Mouse (Mus musculus): ENCODE results near the gene Calr3. TPM values are rescaled to one million over a fixed set of nuclear protein-coding genes. Genes with fewer than 3 reads are reported as not detected.

Gene Calr3
- total RNA-seq, 2 experiments from 2014 or later = not detected

Other genes with a start within 250 kb of the Calr3 start
- not detected in 2 replicates for gene Cib3, start 231.0 kb downstream of the Calr3 start, total RNA-seq (2015; ENCODE audit: low replicate concordance)
- 0.77 TPM in 1 of 2 replicates, not detected in the other for gene Cib3, start 231.0 kb downstream of the Calr3 start, total RNA-seq (2017; ENCODE audit: low replicate concordance)
- gene Gm11034, start 230.2 kb downstream of the Calr3 start, total RNA-seq (2015; ENCODE audit: low replicate concordance) = not detected in 2 replicates
- gene Gm11034, start 230.2 kb downstream of the Calr3 start, total RNA-seq (2017; ENCODE audit: low replicate concordance) = not detected in 2 replicates
- 20.1 and 42.5 TPM in 2 replicates for gene Fam32a, start 224.1 kb downstream of the Calr3 start, total RNA-seq (2015; ENCODE audit: low replicate concordance)
- gene Fam32a, start 224.1 kb downstream of the Calr3 start, total RNA-seq (2017; ENCODE audit: low replicate concordance) = 25.3 and 30.5 TPM in 2 replicates
- gene Ap1m1, start 203.9 kb downstream of the Calr3 start, total RNA-seq (2015; ENCODE audit: low replicate concordance) = 52.8 and 56.6 TPM in 2 replicates
- 27.6 and 47.7 TPM in 2 replicates for gene Ap1m1, start 203.9 kb downstream of the Calr3 start, total RNA-seq (2017; ENCODE audit: low replicate concordance)
- gene Gm10282, start 138.6 kb downstream of the Calr3 start, total RNA-seq (2015; ENCODE audit: low replicate concordance) = 32.8 and 36.5 TPM in 2 replicates
- gene Gm10282, start 138.6 kb downstream of the Calr3 start, total RNA-seq (2017; ENCODE audit: low replicate concordance) = 19.9 and 23.5 TPM in 2 replicates
- gene Klf2, start 124.8 kb downstream of the Calr3 start, total RNA-seq (2015; ENCODE audit: low replicate concordance) = 5.4 and 13.3 TPM in 2 replicates
- 2.9 and 5.5 TPM in 2 replicates for gene Klf2, start 124.8 kb downstream of the Calr3 start, total RNA-seq (2017; ENCODE audit: low replicate concordance)
- 141 and 151 TPM in 2 replicates for gene Eps15l1, start 22.4 kb downstream of the Calr3 start, total RNA-seq (2015; ENCODE audit: low replicate concordance)
- 109 and 118 TPM in 2 replicates for gene Eps15l1, start 22.4 kb downstream of the Calr3 start, total RNA-seq (2017; ENCODE audit: low replicate concordance)
- gene 1700030K09Rik, start within 50 bp of the Calr3 start, total RNA-seq (2015; ENCODE audit: low replicate concordance) = 0.84 TPM in 1 of 2 replicates, not detected in the other
- gene 1700030K09Rik, start within 50 bp of the Calr3 start, total RNA-seq (2017; ENCODE audit: low replicate concordance) = 1.4 and 1.8 TPM in 2 replicates
- 52.4 and 63.1 TPM in 2 replicates for gene Cherp, start 31.4 kb upstream of the Calr3 start, total RNA-seq (2015; ENCODE audit: low replicate concordance)
- gene Cherp, start 31.4 kb upstream of the Calr3 start, total RNA-seq (2017; ENCODE audit: low replicate concordance) = 14.8 and 18.6 TPM in 2 replicates
- 18.7 and 19.3 TPM in 2 replicates for gene Slc35e1, start 48.7 kb upstream of the Calr3 start, total RNA-seq (2015; ENCODE audit: low replicate concordance)
- gene Slc35e1, start 48.7 kb upstream of the Calr3 start, total RNA-seq (2017; ENCODE audit: low replicate concordance) = 27.1 and 29.0 TPM in 2 replicates
- gene Med26, start 104.4 kb upstream of the Calr3 start, total RNA-seq (2015; ENCODE audit: low replicate concordance) = 5.4 and 6.8 TPM in 2 replicates
- 7.3 and 8.7 TPM in 2 replicates for gene Med26, start 104.4 kb upstream of the Calr3 start, total RNA-seq (2017; ENCODE audit: low replicate concordance)
- 18.4 and 20.2 TPM in 2 replicates for gene Smim7, start 127.2 kb upstream of the Calr3 start, total RNA-seq (2015; ENCODE audit: low replicate concordance)
- 11.6 and 22.6 TPM in 2 replicates for gene Smim7, start 127.2 kb upstream of the Calr3 start, total RNA-seq (2017; ENCODE audit: low replicate concordance)
- not detected in 2 replicates for gene Tmem38a, start 128.2 kb upstream of the Calr3 start, total RNA-seq (2015; ENCODE audit: low replicate concordance)
- gene Tmem38a, start 128.2 kb upstream of the Calr3 start, total RNA-seq (2017; ENCODE audit: low replicate concordance) = not detected in 2 replicates
- 8.3 TPM in 1 of 2 replicates, not detected in the other for gene Nwd1, start 202.8 kb upstream of the Calr3 start, total RNA-seq (2015; ENCODE audit: low replicate concordance)
- 0.51 TPM in 1 of 2 replicates, not detected in the other for gene Nwd1, start 202.8 kb upstream of the Calr3 start, total RNA-seq (2017; ENCODE audit: low replicate concordance)